9 mouse cellular contexts compared by ENCODE assay signal in the genomic region with DNA sequence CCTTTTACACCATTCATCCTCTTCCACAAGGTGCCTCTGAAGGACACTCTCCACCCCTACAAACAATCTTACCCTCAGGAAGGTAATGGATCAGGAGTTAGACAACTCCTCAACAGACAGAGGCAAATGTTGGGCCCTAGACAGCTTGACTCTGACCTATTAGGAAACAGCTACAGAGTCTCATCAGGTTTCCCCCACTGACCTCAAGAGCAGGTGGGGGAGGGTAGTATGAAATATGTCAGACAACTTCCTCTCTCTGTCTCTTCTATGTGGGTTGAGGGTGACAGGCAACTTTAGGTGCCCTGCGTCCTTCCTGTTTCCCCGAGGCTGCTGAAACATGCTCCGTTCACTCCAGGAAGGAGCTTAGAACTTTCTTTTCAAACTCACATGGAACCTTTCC.
DNase-seq lines count a peak whose midpoint lies in the region; ATAC-seq and TF ChIP-seq lines count a peak whose summit lies in the region.
"Had no signal": no experiment of that assay in that cellular context is flagged by ENCODE, and none has a peak within 500 bp of the region (broad histone marks: within the 10 kb centered on the region; RNA-seq: fewer than 3 reads in every experiment).

No protein-coding gene starts in this region.

- peak overlapping the region; percentile 66 for H3K27ac ChIP-seq in gastrocnemius, adult 2 months
- H3K27ac ChIP-seq in liver, embryonic 16.5 days (ENCODE audit: low read length), result peak overlapping the region; percentile 10; the same call in 1 of the 2 replicates

- no peak overlapping the region for H3K4me2 ChIP-seq in liver, embryonic 16.5 days (ENCODE audit: low read depth, low read length)

- no peaks in the 10 kb centered on the region for H3K27me3 ChIP-seq in liver, embryonic 16.5 days (ENCODE audit: control insufficient read depth, insufficient read depth, low read depth, low read length)

- H3K36me3 ChIP-seq in liver, embryonic 16.5 days (ENCODE audit: control insufficient read depth, insufficient read depth), result no peaks in the 10 kb centered on the region

- ATAC-seq in CD4-positive, CD25-positive, alpha-beta regulatory T cell, adult 4 months, result peak; percentile 99
- peak; percentile 67 for ATAC-seq in liver, embryonic 16.5 days (ENCODE audit: low read depth)

- TF ChIP-seq CTCF in gastrocnemius, adult 2 months (IDR thresholded peaks at IDR 0.05), result no peak

- H3K9ac ChIP-seq in liver, embryonic 16.5 days (ENCODE audit: low read depth, low read length), result no peak overlapping the region

- peaks cover 8% of the 10 kb centered on the region for H3K4me1 ChIP-seq in liver, embryonic 16.5 days (ENCODE audit: control insufficient read depth, low read depth, low read length)

- no peak overlapping the region for H3K4me3 ChIP-seq in gastrocnemius, adult 2 months
- H3K4me3 ChIP-seq in liver, embryonic 16.5 days (ENCODE audit: low read depth, low read length), result no peak overlapping the region

- no peaks in the 10 kb centered on the region for H3K9me3 ChIP-seq in liver, embryonic 16.5 days (replicated peaks; ENCODE audit: control insufficient read depth, low read length)

- 24% methylated on average over 3 of the region's 3 CpGs for WGBS in liver, embryonic 16.5 days (ENCODE audit: insufficient replicate concordance)

- intact Hi-C loops in gastrocnemius, adult 2 months (cut with DNase I), result loop anchor here (5.0 kb wide), 1 partner anchor 63 kb away; no protein-coding TSS in a partner anchor

- DNase-seq in gastrocnemius, adult 2 months, result no peak
- DNase-seq in gastrocnemius, adult 8-10 months (ENCODE audit: low spot score in 2 of 2), result no peak
- peak; percentile 35 to 48 for DNase-seq in spleen, adult 18-20 months
- DNase-seq in urinary bladder, postnatal 4 days (ENCODE audit: low spot score in 2 of 2), result no peak
- DNase-seq in layer of hippocampus, postnatal 14 days (ENCODE audit: low spot score in 2 of 2), result no peak
- DNase-seq in kidney, postnatal 25 days, result no peak
- DNase-seq: adrenal gland, postnatal 36 days had no signal

Comparison
In these comparisons a context has a peak if more than half of its experiments do, and no peak if none do; other contexts are left out.
1. DNase-seq: peak in spleen, adult 18-20 months (2 of 2); none in gastrocnemius, adult 2 months (single experiment), gastrocnemius, adult 8-10 months (0 of 2), urinary bladder, postnatal 4 days (0 of 2), layer of hippocampus, postnatal 14 days (0 of 2) and kidney, postnatal 25 days (0 of 2).